10 mouse cellular contexts compared by ENCODE assay signal in the genomic region with DNA sequence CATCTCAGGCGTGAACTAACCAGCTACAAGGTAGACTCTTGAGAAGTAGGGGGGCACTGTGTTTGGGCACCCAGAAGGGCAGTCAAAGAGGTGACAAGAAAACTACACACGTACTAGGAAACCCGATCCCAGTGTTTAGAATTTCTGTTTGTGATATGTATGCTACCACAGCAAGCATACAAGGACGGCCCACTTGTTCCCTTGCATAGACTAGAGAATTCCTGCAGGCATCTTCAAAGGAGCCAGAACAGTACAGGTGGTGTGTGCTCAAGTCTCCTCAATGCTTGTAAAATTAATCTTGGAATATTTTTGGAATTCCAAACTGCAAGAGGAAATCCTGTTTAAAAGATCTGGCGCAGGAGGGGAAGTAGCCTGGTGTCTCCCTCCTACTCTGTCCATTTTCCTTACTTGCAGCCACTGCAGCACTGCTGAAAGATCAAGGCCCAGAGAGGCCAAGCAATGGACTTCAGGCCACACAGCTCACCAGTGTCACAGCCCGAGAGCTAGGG.
A peak's percentile ranks its signal among the peaks of the same experiment; 100 is the strongest.
DNase-seq lines count a peak whose midpoint lies in the region; ATAC-seq and TF ChIP-seq lines count a peak whose summit lies in the region.
"Had no signal": no experiment of that assay in that cellular context is flagged by ENCODE, and none has a peak within 500 bp of the region (broad histone marks: within the 10 kb centered on the region; RNA-seq: fewer than 3 reads in every experiment).

No protein-coding gene starts in this region.

- peak overlapping the region; percentile 26; the same call in 1 of the 2 replicates for H3K4me2 ChIP-seq in kidney, postnatal 0 days (ENCODE audit: low read length)
- peak overlapping the region; percentile 30; the same call in 1 of the 2 replicates for H3K4me2 ChIP-seq in embryonic facial prominence, embryonic 13.5 days
- H3K4me2 ChIP-seq in liver, embryonic 12.5 days, result peak overlapping the region; percentile 26; the same call in 1 of the 2 replicates

- DNase-seq in frontal cortex, adult 2 months (ENCODE audit: extremely low spot score in 1 of 2, low spot score in 1 of 2), result no peak
- no peak for DNase-seq in kidney, postnatal 0 days (ENCODE audit: low spot score)
- DNase-seq in kidney, postnatal 10 days, result no peak
- no peak for DNase-seq in spleen, adult 18-20 months
- no peak for DNase-seq in retina, embryonic 14.5 days (ENCODE audit: low spot score)
- DNase-seq: cerebellum, adult 2 months had no signal

- no peak overlapping the region for H3K27ac ChIP-seq in kidney, postnatal 0 days
- H3K27ac ChIP-seq in embryonic facial prominence, embryonic 13.5 days, result no peak overlapping the region
- H3K27ac ChIP-seq in liver, embryonic 12.5 days, result no peak overlapping the region
- H3K27ac ChIP-seq: macrophage had no signal

- H3K4me3 ChIP-seq in kidney, postnatal 0 days (replicated peaks; ENCODE audit: low read depth, low read length), result no peak overlapping the region
- no peak overlapping the region for H3K4me3 ChIP-seq in embryonic facial prominence, embryonic 13.5 days
- H3K4me3 ChIP-seq in liver, embryonic 12.5 days, result no peak overlapping the region

- no peak overlapping the region for H3K9ac ChIP-seq in kidney, postnatal 0 days (ENCODE audit: low read depth, low read length)
- H3K9ac ChIP-seq in embryonic facial prominence, embryonic 13.5 days, result no peak overlapping the region
- no peak overlapping the region for H3K9ac ChIP-seq in liver, embryonic 12.5 days

- no peaks in the 10 kb centered on the region for H3K36me3 ChIP-seq in kidney, postnatal 0 days (ENCODE audit: insufficient read depth, low read length)
- H3K36me3 ChIP-seq in embryonic facial prominence, embryonic 13.5 days, result no peaks in the 10 kb centered on the region
- H3K36me3 ChIP-seq in liver, embryonic 12.5 days, result no peaks in the 10 kb centered on the region

- peak; percentile 46; the same call in 1 of the 2 replicates for ATAC-seq in frontal cortex, adult (ENCODE audit: low TSS enrichment)
- ATAC-seq in kidney, postnatal 0 days (replicated peaks; ENCODE audit: low FRiP score, low read depth), result no peak
- no peak for ATAC-seq in embryonic facial prominence, embryonic 13.5 days (ENCODE audit: insufficient number of reproducible peaks, insufficient read depth, low FRiP score, low TSS enrichment, low read depth)
- ATAC-seq in liver, embryonic 12.5 days, result no peak

- no peak for TF ChIP-seq CTCF in kidney, postnatal 0 days (IDR thresholded peaks at IDR 0.05; ENCODE audit: low read depth)

- H3K9me3 ChIP-seq in kidney, postnatal 0 days (replicated peaks; ENCODE audit: low read length), result no peaks in the 10 kb centered on the region
- H3K9me3 ChIP-seq in embryonic facial prominence, embryonic 13.5 days, result no peaks in the 10 kb centered on the region
- H3K9me3 ChIP-seq in liver, embryonic 12.5 days (replicated peaks), result no peaks in the 10 kb centered on the region

- 59% methylated on average over 6 of the region's 6 CpGs for WGBS in kidney, postnatal 0 days
- whole genome bisulfite sequencing in embryonic facial prominence, embryonic 13.5 days, result 56% methylated on average over 6 of the region's 6 CpGs
- 29% methylated on average over 6 of the region's 6 CpGs for WGBS in liver, embryonic 12.5 days (ENCODE audit: insufficient replicate concordance)

- no peaks in the 10 kb centered on the region for H3K4me1 ChIP-seq in kidney, postnatal 0 days (replicated peaks; ENCODE audit: insufficient read depth, low read length)
- H3K4me1 ChIP-seq in embryonic facial prominence, embryonic 13.5 days, result peaks cover 17% of the 10 kb centered on the region
- 0 out of 2 replicates have a peak, but pooled peaks cover 15% of the 10 kb centered on the region for H3K4me1 ChIP-seq in liver, embryonic 12.5 days

- H3K27me3 ChIP-seq in kidney, postnatal 0 days (ENCODE audit: insufficient read depth, low read length), result no peaks in the 10 kb centered on the region
- H3K27me3 ChIP-seq in embryonic facial prominence, embryonic 13.5 days, result no peaks in the 10 kb centered on the region
- peaks cover 10% of the 10 kb centered on the region for H3K27me3 ChIP-seq in liver, embryonic 12.5 days (replicated peaks)
